Mouse (Mus musculus) WW6 (cell line): ENCODE results near the gene Tmem206.

Experiments
- DNase-seq: peaks from one replicate; pipeline ENCODE4 v3.0.0-alpha.2; 2013; ENCODE audit warnings: low read depth, low spot score

The Tmem206 gene

GRCm38 (mm10) chr1:191350355-191350754 is 24.6 kb downstream of the Tmem206 start:
- DNase-seq, result no peak

- no peak for DNase-seq
Observed at GRCm38 (mm10) chr1:191352786-191353488, 27.2 kb downstream of the Tmem206 start.

- DNase-seq, result no peak
Observed at GRCm38 (mm10) chr1:191353836-191354235, 28.1 kb downstream of the Tmem206 start.

- no peak for DNase-seq
Observed at GRCm38 (mm10) chr1:191356936-191357335, 31.2 kb downstream of the Tmem206 start.

GRCm38 (mm10) chr1:191359478-191359877 is 33.8 kb downstream of the Tmem206 start:
- no peak for DNase-seq

- no peak for DNase-seq
Observed at GRCm38 (mm10) chr1:191362412-191362811, 36.7 kb downstream of the Tmem206 start.

- no peak for DNase-seq
Observed at GRCm38 (mm10) chr1:191364477-191364876, 38.8 kb downstream of the Tmem206 start.

GRCm38 (mm10) chr1:191368193-191368592 is 42.5 kb downstream of the Tmem206 start:
- no peak for DNase-seq

GRCm38 (mm10) chr1:191369140-191369539 is 43.4 kb downstream of the Tmem206 start:
- DNase-seq, result no peak

- DNase-seq, result no peak
Observed at GRCm38 (mm10) chr1:191374993-191375643, 49.4 kb downstream of the Tmem206 start.

- no peak for DNase-seq
Observed at GRCm38 (mm10) chr1:191375644-191375998, 49.9 kb downstream of the Tmem206 start.

- no peak for DNase-seq
Observed at GRCm38 (mm10) chr1:191378080-191378479, 52.4 kb downstream of the Tmem206 start.

- no peak for DNase-seq
Observed at GRCm38 (mm10) chr1:191380843-191381242, 55.1 kb downstream of the Tmem206 start.

GRCm38 (mm10) chr1:191381955-191382736 is 56.4 kb downstream of the Tmem206 start:
- no peak for DNase-seq

GRCm38 (mm10) chr1:191384786-191385430 is 59.2 kb downstream of the Tmem206 start:
- no peak for DNase-seq

GRCm38 (mm10) chr1:191391311-191391710 is 65.6 kb downstream of the Tmem206 start:
- DNase-seq, result no peak

- no peak for DNase-seq
Observed at GRCm38 (mm10) chr1:191393536-191393935, 67.8 kb downstream of the Tmem206 start.

GRCm38 (mm10) chr1:191394126-191394525 is 68.4 kb downstream of the Tmem206 start:
- no peak for DNase-seq

GRCm38 (mm10) chr1:191395200-191395599 is 69.5 kb downstream of the Tmem206 start:
- DNase-seq, result no peak

GRCm38 (mm10) chr1:191395871-191396433 is 70.2 kb downstream of the Tmem206 start:
- DNase-seq, result no peak

- no peak for DNase-seq
Observed at GRCm38 (mm10) chr1:191396446-191396845, 70.7 kb downstream of the Tmem206 start.
